Mouse (Mus musculus): ENCODE measurements around the gene Copg2.

GRCm38 (mm10) chr6:30921826-30922225, 25.2 kb upstream of the Copg2 start:
- TF ChIP-seq POLR2A (IDR thresholded peaks at IDR 0.05; ENCODE audit: control insufficient read depth, extremely low read depth, insufficient read depth, low read length, poor library complexity) (no peak), CTCF (IDR thresholded peaks at IDR 0.05; ENCODE audit: borderline replicate concordance, control insufficient read depth, extremely low read depth, insufficient read depth, low read length, poor library complexity) (no peak)
